Mouse (Mus musculus): ENCODE results near the gene Ppp1r12b. TPM values are rescaled to one million over a fixed set of nuclear protein-coding genes. Genes with fewer than 3 reads are reported as not detected.

Gene Ppp1r12b
- polyA plus RNA-seq, 2 experiments = 9.2 to 11.4 TPM

DNA sequence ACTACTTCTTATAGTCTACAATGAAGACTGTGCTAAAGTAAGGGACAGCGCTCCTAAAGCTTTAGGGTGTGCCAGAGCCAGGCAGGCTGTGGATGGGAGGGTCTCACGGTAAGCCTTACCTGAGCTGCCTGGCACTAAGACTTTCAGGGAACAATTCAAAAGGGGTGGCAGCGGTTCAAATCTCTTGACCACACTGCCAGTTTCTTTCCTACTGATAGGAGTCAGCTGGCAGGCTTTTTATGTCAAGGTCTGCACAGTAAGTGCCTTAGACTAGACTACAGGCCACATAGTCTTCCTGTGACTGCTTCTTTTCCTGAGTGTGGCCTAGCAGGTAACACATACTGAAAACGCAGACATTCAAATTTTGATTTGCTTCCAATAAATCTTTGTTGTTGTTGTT lies 192.5 kb downstream of the Ppp1r12b start:
- H3K27ac ChIP-seq (replicated peaks; ENCODE audit: low read depth, low read length) = no peak overlapping the region
- H3K4me2 ChIP-seq (replicated peaks; ENCODE audit: low read depth, low read length, severe bottlenecking) = no peak overlapping the region
- no peaks in the 10 kb centered on the region for H3K9me3 ChIP-seq (ENCODE audit: control insufficient read depth, low read length)
- no peak for TF ChIP-seq POLR2A (IDR thresholded peaks at IDR 0.05; ENCODE audit: borderline replicate concordance, extremely low read depth, insufficient read depth, insufficient read length)
- DNase-seq (ENCODE audit: low spot score) (no peak), ATAC-seq (ENCODE audit: low FRiP score, low read depth) (no peak)
- H3K4me3 ChIP-seq (replicated peaks; ENCODE audit: low read length) = no peak overlapping the region
- H3K36me3 ChIP-seq (ENCODE audit: control insufficient read depth, insufficient read depth, low read length) = peaks cover 22% of the 10 kb centered on the region
- H3K9ac ChIP-seq (ENCODE audit: low read depth, low read length, severe bottlenecking) = no peak overlapping the region
- no peaks in the 10 kb centered on the region for H3K27me3 ChIP-seq (ENCODE audit: control insufficient read depth, insufficient read depth, low read length)
- 93% methylated on average over 4 of the region's 4 CpGs for WGBS
- no peaks in the 10 kb centered on the region for H3K4me1 ChIP-seq (ENCODE audit: control insufficient read depth, insufficient read depth, low read length)

- H3K4me1 ChIP-seq (ENCODE audit: control insufficient read depth, insufficient read depth, low read length) = no peaks in the 10 kb centered on the region
- DNase-seq (ENCODE audit: low spot score) = no peak
- no peak overlapping the region for H3K4me2 ChIP-seq (replicated peaks; ENCODE audit: low read depth, low read length, severe bottlenecking)
- ATAC-seq (ENCODE audit: low FRiP score, low read depth) = no peak
- H3K4me3 ChIP-seq (replicated peaks; ENCODE audit: low read length) = no peak overlapping the region
- peaks cover 16% of the 10 kb centered on the region for H3K36me3 ChIP-seq (ENCODE audit: control insufficient read depth, insufficient read depth, low read length)
- H3K27me3 ChIP-seq (ENCODE audit: control insufficient read depth, insufficient read depth, low read length) = no peaks in the 10 kb centered on the region
- H3K9me3 ChIP-seq (ENCODE audit: control insufficient read depth, low read length) = no peaks in the 10 kb centered on the region
- H3K27ac ChIP-seq (replicated peaks; ENCODE audit: low read depth, low read length) = no peak overlapping the region
- 90% methylated on average over 7 of the region's 7 CpGs for WGBS
- no peak overlapping the region for H3K9ac ChIP-seq (ENCODE audit: low read depth, low read length, severe bottlenecking)
- no peak for TF ChIP-seq POLR2A (IDR thresholded peaks at IDR 0.05; ENCODE audit: borderline replicate concordance, extremely low read depth, insufficient read depth, insufficient read length)
These were observed 194.2 kb downstream of the Ppp1r12b start for GRCm38 (mm10) chr1:134761534-134761933.

DNA sequence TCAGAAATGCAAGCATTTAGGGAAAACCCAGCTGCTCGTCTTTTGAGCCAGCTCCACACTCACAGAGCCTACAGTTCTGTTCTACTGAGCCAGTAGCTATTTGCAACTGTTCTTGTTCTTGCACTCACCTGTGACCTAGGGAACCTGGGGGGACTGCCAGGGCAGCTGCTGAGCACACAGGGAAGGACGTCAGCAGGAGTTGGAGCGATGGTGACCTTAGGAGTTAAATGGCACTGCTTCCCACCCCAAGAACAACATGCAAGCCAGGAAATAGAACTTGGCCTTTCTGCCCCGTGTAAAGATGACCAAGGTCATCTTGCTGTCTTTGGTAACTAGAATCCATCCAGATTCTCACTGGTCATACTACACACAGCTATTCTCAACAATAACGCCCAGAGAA lies 195.1 kb downstream of the Ppp1r12b start:
- 79% methylated on average over 5 of the region's 5 CpGs for WGBS
- H3K9me3 ChIP-seq (ENCODE audit: control insufficient read depth, low read length) = no peaks in the 10 kb centered on the region
- no peak for TF ChIP-seq POLR2A (IDR thresholded peaks at IDR 0.05; ENCODE audit: borderline replicate concordance, extremely low read depth, insufficient read depth, insufficient read length)
- H3K27ac ChIP-seq (replicated peaks; ENCODE audit: low read depth, low read length) = no peak overlapping the region
- no peak overlapping the region for H3K4me3 ChIP-seq (replicated peaks; ENCODE audit: low read length)
- peaks cover 16% of the 10 kb centered on the region for H3K36me3 ChIP-seq (ENCODE audit: control insufficient read depth, insufficient read depth, low read length)
- ATAC-seq (ENCODE audit: low FRiP score, low read depth) (no peak), DNase-seq (ENCODE audit: low spot score) (no peak)
- H3K9ac ChIP-seq (ENCODE audit: low read depth, low read length, severe bottlenecking) = no peak overlapping the region
- no peak overlapping the region for H3K4me2 ChIP-seq (replicated peaks; ENCODE audit: low read depth, low read length, severe bottlenecking)
- no peaks in the 10 kb centered on the region for H3K27me3 ChIP-seq (ENCODE audit: control insufficient read depth, insufficient read depth, low read length)
- H3K4me1 ChIP-seq (ENCODE audit: control insufficient read depth, insufficient read depth, low read length) = no peaks in the 10 kb centered on the region

DNA sequence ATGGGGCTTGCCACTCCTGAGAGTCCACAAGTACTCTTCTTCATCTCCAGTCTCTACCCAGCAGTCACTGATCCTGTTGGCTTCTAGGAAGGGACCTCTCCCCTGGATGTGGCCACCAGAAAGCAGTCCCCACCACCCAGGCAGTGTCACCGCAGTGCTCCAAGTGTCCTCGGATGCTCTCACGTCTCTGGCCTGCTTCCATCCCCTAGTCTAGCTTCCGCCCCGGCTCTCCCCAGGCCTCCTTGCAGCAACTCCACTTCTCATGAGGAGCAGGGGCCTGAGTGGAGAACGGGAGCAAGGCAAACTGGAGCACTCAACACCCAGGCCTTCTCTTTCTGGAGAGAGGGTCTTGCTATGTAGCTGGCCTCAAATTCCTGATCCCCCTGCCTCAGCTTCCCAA lies 196.6 kb downstream of the Ppp1r12b start:
- TF ChIP-seq POLR2A (IDR thresholded peaks at IDR 0.05; ENCODE audit: borderline replicate concordance, extremely low read depth, insufficient read depth, insufficient read length) = no peak
- Histone ChIP-seq H3K27ac (replicated peaks; ENCODE audit: low read depth, low read length) (no peak overlapping the region), H3K9ac (ENCODE audit: low read depth, low read length, severe bottlenecking) (no peak overlapping the region), H3K4me2 (replicated peaks; ENCODE audit: low read depth, low read length, severe bottlenecking) (no peak overlapping the region), H3K4me1 (ENCODE audit: control insufficient read depth, insufficient read depth, low read length) (peaks cover 3% of the 10 kb centered on the region), H3K9me3 (ENCODE audit: control insufficient read depth, low read length) (no peaks in the 10 kb centered on the region), H3K4me3 (replicated peaks; ENCODE audit: low read length) (no peak overlapping the region), H3K27me3 (ENCODE audit: control insufficient read depth, insufficient read depth, low read length) (no peaks in the 10 kb centered on the region), H3K36me3 (ENCODE audit: control insufficient read depth, insufficient read depth, low read length) (peaks cover 16% of the 10 kb centered on the region)
- WGBS = 87% methylated on average over 6 of the region's 6 CpGs
- DNase-seq (ENCODE audit: low spot score) (no peak), ATAC-seq (ENCODE audit: low FRiP score, low read depth) (no peak)

GRCm38 (mm10) chr1:134757230-134757629 lies 198.5 kb downstream of the Ppp1r12b start:
- ATAC-seq (ENCODE audit: low FRiP score, low read depth) (no peak), DNase-seq (ENCODE audit: low spot score) (no peak)
- Histone ChIP-seq H3K36me3 (ENCODE audit: control insufficient read depth, insufficient read depth, low read length) (peaks cover 16% of the 10 kb centered on the region), H3K4me3 (replicated peaks; ENCODE audit: low read length) (no peak overlapping the region), H3K9ac (ENCODE audit: low read depth, low read length, severe bottlenecking) (no peak overlapping the region), H3K27me3 (ENCODE audit: control insufficient read depth, insufficient read depth, low read length) (no peaks in the 10 kb centered on the region), H3K4me2 (replicated peaks; ENCODE audit: low read depth, low read length, severe bottlenecking) (no peak overlapping the region), H3K9me3 (ENCODE audit: control insufficient read depth, low read length) (no peaks in the 10 kb centered on the region), H3K27ac (replicated peaks; ENCODE audit: low read depth, low read length) (no peak overlapping the region), H3K4me1 (ENCODE audit: control insufficient read depth, insufficient read depth, low read length) (peaks cover 12% of the 10 kb centered on the region)
- TF ChIP-seq POLR2A (IDR thresholded peaks at IDR 0.05; ENCODE audit: borderline replicate concordance, extremely low read depth, insufficient read depth, insufficient read length) = no peak
- 71% methylated on average over 3 of the region's 3 CpGs for WGBS
